Mouse (Mus musculus) erythroblast, embryonic 14.5 days (primary cell): ENCODE results near the gene Rbks.

Source experiments
- GATA1 ChIP-seq: IDR thresholded peaks from 2 replicates; pipeline ENCODE4 v1.6.1; 2012; ENCODE audit warnings: low read length, inconsistent platforms, mixed read lengths
- TAL1 ChIP-seq: IDR thresholded peaks from 3 replicates; pipeline ENCODE4 v1.6.1; 2012; ENCODE audit warnings: low read length, inconsistent platforms, mixed read lengths

DNA sequence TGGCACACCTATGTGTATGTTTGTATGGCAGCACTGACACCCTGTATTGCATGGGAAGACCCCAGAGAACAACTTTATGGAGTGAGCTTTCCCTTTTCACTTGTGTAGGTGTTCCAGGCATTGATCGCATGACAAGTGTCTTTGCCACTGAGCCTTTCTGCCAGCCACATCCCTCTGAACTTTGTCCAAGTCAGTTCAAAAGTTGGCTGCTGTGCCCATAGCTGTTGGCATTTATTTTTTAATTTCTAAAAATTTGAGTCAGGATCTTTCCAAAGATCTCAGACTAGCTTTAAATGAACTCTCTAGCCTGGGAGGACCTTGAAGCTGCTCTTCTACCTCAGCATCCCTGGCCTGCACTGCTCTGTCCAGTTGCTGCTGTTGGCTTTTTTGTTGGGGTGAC lies 44.5 kb upstream of the Rbks start:
- TF ChIP-seq GATA1 (no peak), TAL1 (no peak)
